Mouse (Mus musculus) kidney, adult 2 months (tissue): Measurements from ENCODE around the gene Rnf24.

ENCODE experiments used
- CTCF ChIP-seq: fragments of 200-500 bp; conservative IDR thresholded peaks from 2 replicates; pipeline ENCODE4 v1.5.1; 2011; ENCODE audit warnings: low read depth, mild to moderate bottlenecking, control low read depth, low read length, moderate library complexity, mixed read lengths; ENCODE audit not compliant: insufficient read depth, insufficient read length
- POLR2A ChIP-seq: fragments of 200-500 bp; IDR thresholded peaks from one replicate; pipeline ENCODE4 v1.6.1; 2011; ENCODE audit warnings: low read depth, low read length, control low read depth

DNA sequence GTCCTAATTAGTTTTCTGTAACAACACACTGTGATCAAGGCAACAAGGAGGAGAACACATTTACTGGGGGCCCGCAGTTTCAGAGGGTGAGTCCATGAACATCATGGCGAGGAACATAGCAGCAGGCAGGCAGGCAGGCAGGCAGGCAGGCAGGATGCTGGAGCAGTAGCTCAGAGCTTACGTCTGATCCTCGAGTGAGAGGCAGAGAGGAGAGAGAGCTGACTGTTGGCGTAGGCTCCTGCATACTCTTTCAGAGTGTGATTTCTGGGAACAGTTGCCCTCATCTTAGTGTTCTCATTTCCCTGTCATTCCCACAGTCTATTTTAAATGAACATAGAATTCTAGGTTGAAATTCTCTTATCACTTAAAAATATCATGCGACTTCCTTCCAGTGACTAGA is 24.4 kb upstream of the Rnf24 start:
- TF ChIP-seq POLR2A (no peak), CTCF (no peak)
